Mouse (Mus musculus) gastrocnemius, postnatal 25 days (tissue): ENCODE results near the gene Cdc7. TPM values are rescaled to one million over a fixed set of nuclear protein-coding genes. Genes with fewer than 3 reads are reported as not detected.

Source experiments
- DNase-seq: peaks from one replicate; pipeline ENCODE4 v3.0.0; 2022
- total RNA-seq, 2 experiments: library from RNA; stranded (reverse); gene quantifications; 1 replicate in 1 of 2; 2 replicates in 1 of 2; pipeline ENCODE4 v1.2.3; 2021

Gene Cdc7
- total RNA-seq, 2 experiments from 2014 or later, result 0.31 to 0.46 TPM

GRCm38 (mm10) chr5:106991300-106991929 is 27.3 kb downstream of the Cdc7 start:
- DNase-seq, result no peak

- no peak for DNase-seq
These were observed 30.6 kb downstream of the Cdc7 start for GRCm38 (mm10) chr5:106994716-106995115.

GRCm38 (mm10) chr5:106995886-106996538 is 31.9 kb downstream of the Cdc7 start:
- peak; percentile 58 for DNase-seq

- no peak for DNase-seq
These were observed 32.6 kb downstream of the Cdc7 start for GRCm38 (mm10) chr5:106996539-106997244.

GRCm38 (mm10) chr5:107001396-107002090 is 37.4 kb downstream of the Cdc7 start:
- DNase-seq, result no peak

- no peak for DNase-seq
These were observed 37.9 kb downstream of the Cdc7 start for GRCm38 (mm10) chr5:107002091-107002416.

GRCm38 (mm10) chr5:107009721-107010120 is 45.6 kb downstream of the Cdc7 start:
- no peak for DNase-seq

GRCm38 (mm10) chr5:107010300-107010699 is 46.2 kb downstream of the Cdc7 start:
- no peak for DNase-seq

- DNase-seq, result no peak
These were observed 47.4 kb downstream of the Cdc7 start for GRCm38 (mm10) chr5:107011316-107012029.

GRCm38 (mm10) chr5:107012030-107012715 is 48.1 kb downstream of the Cdc7 start:
- no peak for DNase-seq

- DNase-seq, result no peak
These were observed 49.3 kb downstream of the Cdc7 start for GRCm38 (mm10) chr5:107013393-107013792.

GRCm38 (mm10) chr5:107014146-107014545 is 50.0 kb downstream of the Cdc7 start:
- no peak for DNase-seq

- no peak for DNase-seq
These were observed 50.9 kb downstream of the Cdc7 start for GRCm38 (mm10) chr5:107015046-107015421.

GRCm38 (mm10) chr5:107015422-107016081 is 51.4 kb downstream of the Cdc7 start:
- no peak for DNase-seq

GRCm38 (mm10) chr5:107016538-107016937 is 52.4 kb downstream of the Cdc7 start:
- DNase-seq, result no peak

GRCm38 (mm10) chr5:107017544-107017943 is 53.4 kb downstream of the Cdc7 start:
- no peak for DNase-seq

- DNase-seq, result no peak
These were observed 54.9 kb downstream of the Cdc7 start for GRCm38 (mm10) chr5:107019057-107019456.

GRCm38 (mm10) chr5:107019904-107020303 is 55.8 kb downstream of the Cdc7 start:
- no peak for DNase-seq

- no peak for DNase-seq
These were observed 56.2 kb downstream of the Cdc7 start for GRCm38 (mm10) chr5:107020366-107020765.

GRCm38 (mm10) chr5:107021291-107022063 is 57.4 kb downstream of the Cdc7 start:
- DNase-seq, result no peak
